Mouse (Mus musculus): ENCODE measurements around the gene Itga9. TPM values are rescaled to one million over a fixed set of nuclear protein-coding genes. Genes with fewer than 3 reads are reported as not detected.

The Itga9 gene
- polyA plus RNA-seq, 1 experiment from 2014 or later, result 3.7 TPM

- peak; percentile 78; the same call in 1 of the 2 replicates for ATAC-seq
- Histone ChIP-seq H3K4me3 (ENCODE audit: low read length) (peak overlapping the region; percentile 25), H3K36me3 (ENCODE audit: control insufficient read depth, insufficient read depth, low read length) (no peaks in the 10 kb centered on the region), H3K9ac (ENCODE audit: low read depth, low read length) (no peak overlapping the region), H3K27me3 (replicated peaks; ENCODE audit: control insufficient read depth, insufficient read depth, low read length) (0 out of 2 replicates have a peak, but pooled peaks cover 3% of the 10 kb centered on the region), H3K9me3 (ENCODE audit: control insufficient read depth, low read length) (no peaks in the 10 kb centered on the region), H3K27ac (ENCODE audit: low read length) (no peak overlapping the region), H3K4me1 (ENCODE audit: control insufficient read depth, insufficient read depth, low read length) (peaks cover 23% of the 10 kb centered on the region), H3K4me2 (ENCODE audit: low read depth, low read length) (peak overlapping the region; percentile 32)
- WGBS, result 42% methylated on average over 20 of the region's 20 CpGs
Measured at GRCm38 (mm10) chr9:118611958-118612581, 5.6 kb downstream of the Itga9 start.

GRCm38 (mm10) chr9:118617237-118617636 is 10.7 kb downstream of the Itga9 start:
- Histone ChIP-seq H3K4me2 (ENCODE audit: low read depth, low read length) (no peak overlapping the region), H3K9ac (ENCODE audit: low read depth, low read length) (no peak overlapping the region), H3K9me3 (ENCODE audit: control insufficient read depth, low read length) (no peaks in the 10 kb centered on the region), H3K27me3 (replicated peaks; ENCODE audit: control insufficient read depth, insufficient read depth, low read length) (no peaks in the 10 kb centered on the region), H3K4me3 (ENCODE audit: low read length) (no peak overlapping the region), H3K36me3 (ENCODE audit: control insufficient read depth, insufficient read depth, low read length) (no peaks in the 10 kb centered on the region), H3K27ac (ENCODE audit: low read length) (no peak overlapping the region), H3K4me1 (ENCODE audit: control insufficient read depth, insufficient read depth, low read length) (peaks cover 4% of the 10 kb centered on the region)
- ATAC-seq, result no peak
- WGBS, result 58% methylated on average over 5 of the region's 5 CpGs

DNA sequence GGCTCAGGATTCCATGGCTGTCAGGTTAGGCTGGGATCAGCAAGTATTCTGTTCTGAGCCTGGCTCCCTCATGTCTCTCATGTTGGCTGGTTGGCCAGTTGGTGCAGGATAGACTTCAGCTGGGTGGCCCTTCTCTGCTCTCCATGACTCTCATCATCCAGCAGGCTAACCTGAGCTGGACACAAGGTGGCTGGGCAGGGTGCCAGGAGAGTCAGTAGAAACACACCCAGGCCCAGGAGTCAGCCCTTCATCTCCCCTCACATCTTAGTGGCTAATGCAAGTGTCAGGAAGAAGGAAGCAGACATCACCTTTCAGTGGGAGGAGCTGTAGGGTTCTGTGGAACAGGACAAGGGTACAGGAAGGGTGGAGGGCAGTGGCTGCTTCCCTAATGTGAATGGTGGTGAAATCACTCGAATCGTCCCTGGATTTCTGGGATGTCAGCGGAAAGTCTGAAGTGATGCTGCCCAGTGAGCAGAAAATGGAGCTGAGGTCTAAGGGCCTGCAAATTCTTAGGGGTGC is 12.3 kb downstream of the Itga9 start:
- no peak overlapping the region for H3K9ac ChIP-seq (ENCODE audit: low read depth, low read length)
- 74% methylated on average over 3 of the region's 3 CpGs for WGBS
- no peak overlapping the region for H3K27ac ChIP-seq (ENCODE audit: low read length)
- no peaks in the 10 kb centered on the region for H3K27me3 ChIP-seq (replicated peaks; ENCODE audit: control insufficient read depth, insufficient read depth, low read length)
- H3K4me2 ChIP-seq (ENCODE audit: low read depth, low read length), result no peak overlapping the region
- no peaks in the 10 kb centered on the region for H3K4me1 ChIP-seq (ENCODE audit: control insufficient read depth, insufficient read depth, low read length)
- ATAC-seq, result no peak
- no peaks in the 10 kb centered on the region for H3K36me3 ChIP-seq (ENCODE audit: control insufficient read depth, insufficient read depth, low read length)
- no peak overlapping the region for H3K4me3 ChIP-seq (ENCODE audit: low read length)
- H3K9me3 ChIP-seq (ENCODE audit: control insufficient read depth, low read length), result no peaks in the 10 kb centered on the region

DNA sequence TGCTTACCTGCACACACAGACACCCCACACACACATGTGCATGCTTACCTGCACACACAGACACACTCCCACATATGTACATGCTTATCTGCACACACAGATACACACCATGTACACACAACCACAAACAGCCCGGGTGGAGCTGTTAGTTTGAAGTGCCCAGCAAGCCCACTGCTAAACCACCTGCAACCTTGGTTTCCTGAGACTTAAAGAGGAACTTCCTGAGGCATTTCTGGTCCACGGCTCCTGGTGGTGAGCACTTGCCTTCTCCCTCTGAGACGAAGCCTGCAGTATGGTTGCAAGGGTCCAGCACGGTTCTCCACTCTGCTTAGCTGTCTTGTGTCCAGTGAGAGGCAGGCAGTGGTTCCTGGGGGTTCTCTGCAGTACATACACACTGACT is 14.3 kb downstream of the Itga9 start:
- no peak overlapping the region for H3K4me2 ChIP-seq (ENCODE audit: low read depth, low read length)
- no peak overlapping the region for H3K27ac ChIP-seq (ENCODE audit: low read length)
- H3K36me3 ChIP-seq (ENCODE audit: control insufficient read depth, insufficient read depth, low read length), result no peaks in the 10 kb centered on the region
- H3K9me3 ChIP-seq (ENCODE audit: control insufficient read depth, low read length), result no peaks in the 10 kb centered on the region
- H3K9ac ChIP-seq (ENCODE audit: low read depth, low read length), result no peak overlapping the region
- no peak overlapping the region for H3K4me3 ChIP-seq (ENCODE audit: low read length)
- H3K4me1 ChIP-seq (ENCODE audit: control insufficient read depth, insufficient read depth, low read length), result no peaks in the 10 kb centered on the region
- no peak for ATAC-seq
- 57% methylated on average over 4 of the region's 4 CpGs for WGBS
- no peaks in the 10 kb centered on the region for H3K27me3 ChIP-seq (replicated peaks; ENCODE audit: control insufficient read depth, insufficient read depth, low read length)

GRCm38 (mm10) chr9:118621691-118622090 is 15.2 kb downstream of the Itga9 start:
- Histone ChIP-seq H3K27me3 (replicated peaks; ENCODE audit: control insufficient read depth, insufficient read depth, low read length) (no peaks in the 10 kb centered on the region), H3K9ac (ENCODE audit: low read depth, low read length) (no peak overlapping the region), H3K36me3 (ENCODE audit: control insufficient read depth, insufficient read depth, low read length) (no peaks in the 10 kb centered on the region), H3K4me1 (ENCODE audit: control insufficient read depth, insufficient read depth, low read length) (no peaks in the 10 kb centered on the region), H3K4me2 (ENCODE audit: low read depth, low read length) (no peak overlapping the region), H3K27ac (ENCODE audit: low read length) (no peak overlapping the region), H3K9me3 (ENCODE audit: control insufficient read depth, low read length) (no peaks in the 10 kb centered on the region), H3K4me3 (ENCODE audit: low read length) (no peak overlapping the region)
- WGBS, result 89% methylated on average over 6 of the region's 6 CpGs
- no peak for ATAC-seq

DNA sequence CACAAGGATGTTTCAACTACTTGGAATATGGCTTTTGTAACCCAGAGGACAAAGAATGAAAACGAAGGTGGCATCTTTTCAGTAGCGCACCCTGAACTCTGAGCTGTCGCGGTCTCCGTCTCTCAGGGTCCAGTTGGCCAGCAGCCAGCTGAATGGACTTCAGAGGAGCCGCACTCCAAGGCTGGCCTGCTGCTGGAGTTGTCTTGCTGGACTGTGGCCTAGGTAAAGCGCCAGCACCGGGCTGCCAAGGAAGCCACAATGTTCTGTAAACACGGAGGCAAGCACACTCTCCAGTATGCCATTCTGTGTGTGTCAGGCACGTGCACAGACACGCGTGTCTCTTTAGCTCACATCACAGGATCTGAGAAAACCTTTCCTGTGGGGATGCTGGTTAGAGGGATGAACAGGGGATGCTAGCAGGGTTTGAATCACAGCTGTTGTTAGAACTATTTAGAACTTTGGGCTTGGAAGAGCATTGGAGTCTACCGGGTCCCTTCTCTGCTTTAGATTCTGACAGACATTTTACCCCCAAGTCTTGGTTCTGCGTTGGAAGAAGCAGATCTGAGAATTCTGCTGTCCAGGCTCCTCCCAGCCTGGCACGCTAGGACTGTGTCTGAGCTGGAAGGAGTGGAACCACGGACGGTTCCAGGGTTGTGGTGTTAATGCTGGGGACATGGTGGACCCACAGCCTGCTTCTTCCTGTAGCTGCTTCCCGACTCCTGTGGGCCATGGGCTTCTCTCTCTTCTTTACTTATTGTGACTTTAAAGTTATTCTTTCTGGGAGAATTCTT is 16.1 kb downstream of the Itga9 start:
- Histone ChIP-seq H3K4me3 (ENCODE audit: low read length) (no peak overlapping the region), H3K9ac (ENCODE audit: low read depth, low read length) (no peak overlapping the region), H3K36me3 (ENCODE audit: control insufficient read depth, insufficient read depth, low read length) (no peaks in the 10 kb centered on the region), H3K27ac (ENCODE audit: low read length) (no peak overlapping the region), H3K4me1 (ENCODE audit: control insufficient read depth, insufficient read depth, low read length) (no peaks in the 10 kb centered on the region), H3K9me3 (ENCODE audit: control insufficient read depth, low read length) (no peaks in the 10 kb centered on the region), H3K27me3 (replicated peaks; ENCODE audit: control insufficient read depth, insufficient read depth, low read length) (no peaks in the 10 kb centered on the region), H3K4me2 (ENCODE audit: low read depth, low read length) (no peak overlapping the region)
- 78% methylated on average over 18 of the region's 18 CpGs for whole genome bisulfite sequencing
- no peak for ATAC-seq

DNA sequence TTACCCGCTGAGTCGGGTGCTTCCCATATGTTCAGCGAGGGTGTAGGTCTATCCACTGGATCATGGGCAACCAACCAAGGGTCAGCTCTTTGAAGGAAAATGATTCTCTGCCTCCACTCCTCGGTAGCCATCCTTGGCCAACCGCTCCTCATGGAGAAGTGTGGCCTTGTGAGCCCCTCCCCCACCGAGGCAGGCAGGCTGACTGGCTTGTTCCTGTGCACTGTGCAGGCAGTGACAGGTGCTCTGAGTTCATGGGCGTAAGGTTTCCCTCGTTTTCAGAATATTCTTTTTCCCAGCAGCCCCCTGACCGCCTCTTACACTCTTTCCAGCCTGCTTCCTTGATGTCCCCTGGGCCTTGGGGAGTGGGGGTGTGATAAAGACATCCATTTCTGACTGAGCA is 17.0 kb downstream of the Itga9 start:
- Histone ChIP-seq H3K27ac (ENCODE audit: low read length) (no peak overlapping the region), H3K27me3 (replicated peaks; ENCODE audit: control insufficient read depth, insufficient read depth, low read length) (no peaks in the 10 kb centered on the region), H3K4me3 (ENCODE audit: low read length) (no peak overlapping the region), H3K9ac (ENCODE audit: low read depth, low read length) (no peak overlapping the region), H3K9me3 (ENCODE audit: control insufficient read depth, low read length) (no peaks in the 10 kb centered on the region), H3K36me3 (ENCODE audit: control insufficient read depth, insufficient read depth, low read length) (no peaks in the 10 kb centered on the region), H3K4me2 (ENCODE audit: low read depth, low read length) (no peak overlapping the region), H3K4me1 (ENCODE audit: control insufficient read depth, insufficient read depth, low read length) (no peaks in the 10 kb centered on the region)
- WGBS, result 73% methylated on average over 9 of the region's 9 CpGs
- no peak for ATAC-seq

- Histone ChIP-seq H3K9ac (ENCODE audit: low read depth, low read length) (no peak overlapping the region), H3K27me3 (replicated peaks; ENCODE audit: control insufficient read depth, insufficient read depth, low read length) (no peaks in the 10 kb centered on the region), H3K4me2 (ENCODE audit: low read depth, low read length) (no peak overlapping the region), H3K36me3 (ENCODE audit: control insufficient read depth, insufficient read depth, low read length) (no peaks in the 10 kb centered on the region), H3K9me3 (ENCODE audit: control insufficient read depth, low read length) (no peaks in the 10 kb centered on the region), H3K4me1 (ENCODE audit: control insufficient read depth, insufficient read depth, low read length) (no peaks in the 10 kb centered on the region), H3K4me3 (ENCODE audit: low read length) (no peak overlapping the region), H3K27ac (ENCODE audit: low read length) (no peak overlapping the region)
- no peak for ATAC-seq
- WGBS, result 68% methylated on average over 7 of the region's 7 CpGs
Measured at GRCm38 (mm10) chr9:118624146-118624545, 17.7 kb downstream of the Itga9 start.

DNA sequence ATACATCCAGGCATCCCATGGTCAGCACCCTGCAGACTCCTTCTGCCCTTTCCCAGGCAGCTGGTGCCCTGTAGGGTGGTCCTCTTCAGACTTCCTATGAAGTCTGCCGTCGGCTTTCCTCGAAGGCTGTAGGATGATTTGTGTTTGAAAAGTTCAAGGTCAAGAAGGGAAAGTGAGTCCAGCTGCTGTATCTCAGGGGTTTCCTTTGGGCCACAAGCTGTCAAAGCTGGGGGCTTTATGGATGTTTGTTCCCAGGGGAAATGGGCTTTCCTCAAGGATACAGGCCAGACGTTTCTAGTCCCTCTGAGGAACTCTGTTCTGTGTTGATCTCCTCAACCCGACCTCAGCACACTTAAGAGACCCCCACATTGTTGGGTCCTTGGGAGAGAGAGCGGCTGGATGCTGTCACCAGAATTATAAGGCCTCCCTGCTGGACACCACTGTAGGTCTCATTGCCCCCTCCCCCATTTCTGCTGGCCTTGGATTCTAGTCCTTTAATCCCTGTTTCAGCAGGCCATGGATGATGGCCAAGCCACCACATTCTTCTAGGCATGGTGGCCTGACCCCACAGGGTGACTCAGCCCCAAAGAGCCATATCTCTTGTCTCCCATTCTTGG is 23.4 kb downstream of the Itga9 start:
- WGBS, result 36% methylated on average over 6 of the region's 6 CpGs
- H3K27ac ChIP-seq (ENCODE audit: low read length), result peak overlapping the region; percentile 38
- ATAC-seq, result peak; percentile 81

More for the DNA sequence above, 23.4 kb downstream of the Itga9 start:
- H3K9me3 ChIP-seq (ENCODE audit: control insufficient read depth, low read length), result no peaks in the 10 kb centered on the region
- H3K4me2 ChIP-seq (ENCODE audit: low read depth, low read length), result no peak overlapping the region
- no peaks in the 10 kb centered on the region for H3K36me3 ChIP-seq (ENCODE audit: control insufficient read depth, insufficient read depth, low read length)
- peaks cover 15% of the 10 kb centered on the region for H3K4me1 ChIP-seq (ENCODE audit: control insufficient read depth, insufficient read depth, low read length)
- H3K27me3 ChIP-seq (replicated peaks; ENCODE audit: control insufficient read depth, insufficient read depth, low read length), result no peaks in the 10 kb centered on the region
- H3K9ac ChIP-seq (ENCODE audit: low read depth, low read length), result no peak overlapping the region
- H3K4me3 ChIP-seq (ENCODE audit: low read length), result no peak overlapping the region
